8 mouse cellular contexts compared by ENCODE assay signal in genomic region chr19:16598653-16599297, GRCm38 (mm10).
DNase-seq lines count a peak whose midpoint lies in the region; ATAC-seq and TF ChIP-seq lines count a peak whose summit lies in the region.
"Had no signal": no experiment of that assay in that cellular context is flagged by ENCODE, and none has a peak within 500 bp of the region (broad histone marks: within the 10 kb centered on the region; RNA-seq: fewer than 3 reads in every experiment).

No protein-coding gene starts in this region.

- peaks cover 0 to 3% of the 10 kb centered on the region in 2 experiments; a peak in 2 of 4 replicates for H3K27me3 ChIP-seq in MEL (ENCODE audit: control insufficient read depth in 1 of 2, insufficient read depth in 2 of 2, low read length in 2 of 2)

- TF ChIP-seq CTCF in MEL (IDR thresholded peaks at IDR 0.05 in 2 of 3, conservative IDR thresholded peaks at IDR 0.05 in 1 of 3; ENCODE audit: control insufficient read depth in 1 of 3, insufficient read depth in 1 of 3, low read depth in 2 of 3, low read length in 3 of 3, poor library complexity in 1 of 3, severe bottlenecking in 1 of 3) = no peak
- TF ChIP-seq CTCF in left cerebral cortex, adult 2 months (IDR thresholded peaks at IDR 0.05) = no peak

- TF ChIP-seq POLR2A in MEL (IDR thresholded peaks at IDR 0.05; ENCODE audit: control insufficient read depth in 1 of 2, insufficient read depth in 1 of 2, low read depth in 1 of 2, low read length in 2 of 2, poor library complexity in 1 of 2) = no peak

- intact Hi-C loops in heart, postnatal 10 days (cut with DNase I) = loop anchor here (1.0 to 5.0 kb wide), 5 partner anchors 163 to 600 kb away; partner anchors contain the start of genes Gna14 and Gnaq
- intact Hi-C loops in left cerebral cortex, adult 2 months (cut with DNase I) = loop anchor here (1.0 to 5.0 kb wide), 4 partner anchors 164 to 601 kb away; partner anchors contain the start of gene Gna14

- TF ChIP-seq EP300 in MEL (IDR thresholded peaks at IDR 0.05; ENCODE audit: low read depth in 1 of 2, low read length in 2 of 2) = no peak

- no peak overlapping the region for H3K27ac ChIP-seq in MEL (ENCODE audit: control insufficient read depth, low read depth, low read length)
- no peak overlapping the region for H3K27ac ChIP-seq in left cerebral cortex, adult 2 months

- no peaks in the 10 kb centered on the region for H3K9me3 ChIP-seq in MEL (replicated peaks; ENCODE audit: insufficient read depth, low read length)

- TF ChIP-seq RAD21 in MEL (IDR thresholded peaks at IDR 0.05; ENCODE audit: low read depth, low read length) = no peak

- no peaks in the 10 kb centered on the region for H3K36me3 ChIP-seq in MEL (ENCODE audit: control insufficient read depth in 1 of 2, insufficient read depth in 2 of 2, low read length in 2 of 2)

- no peak overlapping the region for H3K9ac ChIP-seq in MEL (ENCODE audit: control insufficient read depth, low read depth, low read length, poor library complexity, severe bottlenecking)

- DNase-seq in MEL (ENCODE audit: low read depth, low spot score) = peak; percentile 11
- peak; percentile 24 to 39 for DNase-seq in heart, postnatal 10 days
- DNase-seq in lung, postnatal 36 days = peak; percentile 52
- DNase-seq in ovary, postnatal 14 days (ENCODE audit: low spot score) = no peak
- DNase-seq in spleen, adult 12 weeks (ENCODE audit: low spot score) = no peak
- DNase-seq in left cerebral cortex, adult 2 months (ENCODE audit: extremely low spot score in 1 of 2, low spot score in 2 of 2) = no peak

- H3K79me2 ChIP-seq in MEL (ENCODE audit: control insufficient read depth, insufficient read depth, low read length, poor library complexity) = no peaks in the 10 kb centered on the region

- H3K4me3 ChIP-seq in MEL (ENCODE audit: control insufficient read depth in 1 of 2, insufficient read depth in 1 of 2, low read depth in 2 of 2, low read length in 2 of 2) = peak overlapping the region in 1 of 2 experiments; percentile 15; a peak in 1 of 4 replicates
- no peak overlapping the region for H3K4me3 ChIP-seq in left cerebral cortex, adult 2 months
- H3K4me3 ChIP-seq: erythroblast, embryonic 14.5 days had no signal

- peak; percentile 45; the same call in 1 of the 2 replicates for ATAC-seq in common myeloid progenitor, adult 5-6 weeks (replicated peaks; ENCODE audit: low read depth, poor library complexity, severe bottlenecking)

- no peaks in the 10 kb centered on the region for H3K4me1 ChIP-seq in MEL (ENCODE audit: control insufficient read depth in 1 of 2, insufficient read depth in 2 of 2, low read length in 2 of 2)

TF ChIP-seq in MEL, 35 proteins besides CTCF, POLR2A, EP300 and RAD21:
- TF ChIP-seq UBTF (IDR thresholded peaks at IDR 0.05; ENCODE audit: borderline replicate concordance, insufficient read depth, low read depth, low read length) (no peak), HCFC1 (IDR thresholded peaks at IDR 0.05; ENCODE audit: low read depth, low read length) (no peak)

Comparison
In these comparisons a context has a peak if more than half of its experiments do, and no peak if none do; other contexts are left out.
1. DNase-seq: peak in MEL (single experiment), heart, postnatal 10 days (2 of 2) and lung, postnatal 36 days (single experiment); none in ovary, postnatal 14 days (single experiment), spleen, adult 12 weeks (single experiment) and left cerebral cortex, adult 2 months (0 of 2).